10 mouse cellular contexts compared by ENCODE assay signal in genomic region chr13:54325814-54326213, GRCm38 (mm10). TPM values are rescaled to one million over a fixed set of nuclear protein-coding genes. Genes with fewer than 3 reads are reported as not detected.
A peak's percentile ranks its signal among the peaks of the same experiment; 100 is the strongest.
DNase-seq lines count a peak whose midpoint lies in the region; ATAC-seq lines count a peak whose summit lies in the region.
"Had no signal": no experiment of that assay in that cellular context is flagged by ENCODE, and none has a peak within 500 bp of the region (broad histone marks: within the 10 kb centered on the region; RNA-seq: fewer than 3 reads in every experiment).

No protein-coding gene starts in this region.

- peak; percentile 82 for ATAC-seq in frontal cortex, adult (ENCODE audit: low TSS enrichment)
- peak; percentile 17; the same call in 1 of the 2 replicates for ATAC-seq in embryonic facial prominence, embryonic 14.5 days (ENCODE audit: low read depth)
- no peak for ATAC-seq in neural tube, embryonic 15.5 days (ENCODE audit: low FRiP score)

- 63% methylated on average over 7 of the region's 7 CpGs for WGBS in embryonic facial prominence, embryonic 14.5 days
- WGBS in neural tube, embryonic 15.5 days: 26% methylated on average over 7 of the region's 7 CpGs

- no peaks in the 10 kb centered on the region for H3K27me3 ChIP-seq in embryonic facial prominence, embryonic 14.5 days (replicated peaks; ENCODE audit: control insufficient read depth, insufficient read depth, low read length)
- H3K27me3 ChIP-seq in neural tube, embryonic 15.5 days (replicated peaks): no peaks in the 10 kb centered on the region
- H3K27me3 ChIP-seq: limb, embryonic 13.5 days had no signal

- no peak overlapping the region for H3K4me2 ChIP-seq in embryonic facial prominence, embryonic 14.5 days (ENCODE audit: low read depth, low read length)
- H3K4me2 ChIP-seq in neural tube, embryonic 15.5 days: no peak overlapping the region
- H3K4me2 ChIP-seq: limb, embryonic 13.5 days had no signal

- DNase-seq in frontal cortex, postnatal 14 days (ENCODE audit: low spot score in 2 of 2): no peak
- peak; percentile 30 for DNase-seq in embryonic facial prominence, embryonic 14.5 days (ENCODE audit: low spot score)
- DNase-seq in layer of hippocampus, adult 8-10 months (ENCODE audit: low spot score in 2 of 2): peak; percentile 67 to 72
- DNase-seq in urinary bladder, adult 2 months (ENCODE audit: low spot score): no peak
- no peak for DNase-seq in adrenal gland, postnatal 25 days
- no peak for DNase-seq in kidney, postnatal 14 days
- DNase-seq: lung, postnatal 4 days had no signal

- no peak overlapping the region for H3K27ac ChIP-seq in embryonic facial prominence, embryonic 14.5 days (replicated peaks; ENCODE audit: low read depth, low read length)
- 0 out of 2 replicates have a peak overlapping the region, but pooled peaks have one; percentile 25 for H3K27ac ChIP-seq in neural tube, embryonic 15.5 days (replicated peaks)
- H3K27ac ChIP-seq: limb, embryonic 13.5 days had no signal

- H3K36me3 ChIP-seq in embryonic facial prominence, embryonic 14.5 days (ENCODE audit: control insufficient read depth, insufficient read depth, low read length): no peaks in the 10 kb centered on the region
- no peaks in the 10 kb centered on the region for H3K36me3 ChIP-seq in neural tube, embryonic 15.5 days
- H3K36me3 ChIP-seq: limb, embryonic 13.5 days had no signal

- H3K4me3 ChIP-seq in embryonic facial prominence, embryonic 14.5 days (ENCODE audit: low read depth, low read length): no peak overlapping the region
- no peak overlapping the region for H3K4me3 ChIP-seq in neural tube, embryonic 15.5 days (replicated peaks)
- H3K4me3 ChIP-seq: limb, embryonic 13.5 days had no signal

- no peaks in the 10 kb centered on the region for H3K4me1 ChIP-seq in embryonic facial prominence, embryonic 14.5 days (ENCODE audit: control insufficient read depth, insufficient read depth, low read length)
- peaks cover 33% of the 10 kb centered on the region for H3K4me1 ChIP-seq in neural tube, embryonic 15.5 days

- H3K9me3 ChIP-seq in embryonic facial prominence, embryonic 14.5 days (ENCODE audit: control insufficient read depth, low read length): no peaks in the 10 kb centered on the region
- no peaks in the 10 kb centered on the region for H3K9me3 ChIP-seq in neural tube, embryonic 15.5 days (replicated peaks)
- H3K9me3 ChIP-seq: limb, embryonic 13.5 days had no signal

- no peak overlapping the region for H3K9ac ChIP-seq in embryonic facial prominence, embryonic 14.5 days (ENCODE audit: low read depth, low read length)
- no peak overlapping the region for H3K9ac ChIP-seq in neural tube, embryonic 15.5 days (replicated peaks)
- H3K9ac ChIP-seq: limb, embryonic 13.5 days had no signal

RNA-seq across cellular contexts. Expression of gene Cplx2, which starts 45.3 kb away (rescaled TPM):
- 7.0 and 9.6 TPM in 2 replicates for polyA plus RNA-seq in embryonic facial prominence, embryonic 14.5 days (2014; fragmentation: Nextera tagmentation; extraction: Ambion mirVana)
- total RNA-seq in layer of hippocampus, adult 8-10 months (2022): 100 to 1,000 TPM; 865 to 892 (median 878) TPM
- 19.8 and 20.0 TPM in 2 replicates for polyA plus RNA-seq in neural tube, embryonic 15.5 days (2015; fragmentation: Nextera tagmentation; extraction: Ambion mirVana)
- polyA plus RNA-seq in urinary bladder, adult 2 months (2012; rRNA removed): 5.7 and 10.5 TPM in 2 replicates
- 19.7 and 28.1 TPM in 2 replicates for total RNA-seq in adrenal gland, postnatal 25 days (2021)

Comparison
In these comparisons a context has a peak if more than half of its experiments do, and no peak if none do; other contexts are left out.
1. DNase-seq: peak in embryonic facial prominence, embryonic 14.5 days (single experiment) and layer of hippocampus, adult 8-10 months (2 of 2); none in frontal cortex, postnatal 14 days (0 of 2), urinary bladder, adult 2 months (single experiment), adrenal gland, postnatal 25 days (single experiment) and kidney, postnatal 14 days (single experiment).